Mouse (Mus musculus): ENCODE measurements at regions not wholly inside any gene's neighbourhood (a gene's known extent, or its start where the extent isn't known, plus 50 kb on each side); places are given as distances from the start of the nearest gene placed in this dataset.

DNA sequence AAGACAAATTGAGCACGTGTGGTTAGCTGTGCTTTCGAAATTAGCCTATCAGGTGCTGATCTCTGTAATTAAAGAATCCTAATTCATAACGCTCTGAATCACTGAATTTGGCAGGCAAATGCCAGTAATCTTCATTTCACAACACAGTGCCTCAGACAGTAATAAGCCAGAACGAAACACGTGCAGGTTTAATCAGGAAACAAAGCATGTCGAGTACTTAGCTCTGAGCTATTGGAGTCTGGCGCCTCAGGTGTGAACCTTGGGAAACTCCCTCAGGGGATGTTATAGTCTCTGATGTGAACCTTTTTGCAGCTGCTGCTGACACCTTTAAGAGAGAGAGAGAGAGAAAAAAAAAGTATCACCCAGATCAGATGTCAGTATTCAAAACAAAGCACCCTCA is 232.6 kb downstream of the Cog6 start:
- TF ChIP-seq CTCF (IDR thresholded peaks at IDR 0.05; ENCODE audit: low read depth, low read length) (no peak), POLR2A (IDR thresholded peaks at IDR 0.05; ENCODE audit: borderline replicate concordance, low read depth, low read length) (no peak)

Data from bone marrow macrophage, adult 2 months (primary cell).